Mouse (Mus musculus) intestine, embryonic 15.5 days (tissue): Measurements from ENCODE around the gene Trim30b. TPM values are rescaled to one million over a fixed set of nuclear protein-coding genes. Genes with fewer than 3 reads are reported as not detected.
A peak's percentile ranks its signal among the peaks of the same experiment; 100 is the strongest.
"Not testable (repeated sequence)": the region's sequence is repeated elsewhere in the genome, so short reads cannot be mapped to it uniquely, and the experiment has no call there.

ENCODE experiments used
- ATAC-seq: fragments of 200-750 bp; cut with Nextera tagmentation; 2 replicates; pipeline ENCODE4 v1.8.0; 2017; ENCODE audit warnings: moderate TSS enrichment, moderate library complexity
- H3K27ac ChIP-seq: fragments of 300-500 bp; sonication (generic); 2 replicates; pipeline ENCODE4 v1.5.1; 2015; ENCODE audit warnings: mild to moderate bottlenecking, inconsistent platforms
- H3K27me3 ChIP-seq: fragments of 300-500 bp; sonication (generic); replicated peaks from 2 replicates; pipeline ENCODE4 v1.6.1; 2015; ENCODE audit warnings: inconsistent platforms
- H3K36me3 ChIP-seq: fragments of 300-500 bp; sonication (generic); 2 replicates; pipeline ENCODE4 v1.6.1; 2015; ENCODE audit warnings: inconsistent platforms
- H3K4me1 ChIP-seq: fragments of 300-500 bp; sonication (generic); replicated peaks from 2 replicates; pipeline ENCODE4 v1.6.1; 2015; ENCODE audit warnings: inconsistent platforms
- H3K4me2 ChIP-seq: fragments of 300-500 bp; sonication (generic); replicated peaks from 2 replicates; pipeline ENCODE4 v1.6.1; 2015; ENCODE audit warnings: mild to moderate bottlenecking, inconsistent platforms
- H3K4me3 ChIP-seq: fragments of 300-500 bp; sonication (generic); replicated peaks from 2 replicates; pipeline ENCODE4 v1.5.1; 2015; ENCODE audit warnings: inconsistent platforms
- H3K9ac ChIP-seq: fragments of 300-500 bp; sonication (generic); 2 replicates; pipeline ENCODE4 v1.6.1; 2015; ENCODE audit warnings: inconsistent platforms
- H3K9me3 ChIP-seq: fragments of 300-500 bp; sonication (generic); 2 replicates; pipeline ENCODE4 v1.6.1; 2016; ENCODE audit warnings: inconsistent platforms
- WGBS: fragments of 180-500 bp; shearing (Covaris S2); methylation state at CpG from one replicate; pipeline ENCODE4 v1.1.7; 2015; 5-methylcytosine and 5-hydroxymethylcytosine counted together
- polyA plus RNA-seq: library from polyadenylated mRNA; unstranded; fragments of >200 nt; fragmentation: Nextera tagmentation; extraction: Ambion mirVana; gene quantifications from 2 replicates; pipeline ENCODE4 v1.2.1, GENCODE M21; 2015

Gene Trim30b
- 0.08 and 0.09 TPM in 2 replicates for polyA plus RNA-seq

DNA sequence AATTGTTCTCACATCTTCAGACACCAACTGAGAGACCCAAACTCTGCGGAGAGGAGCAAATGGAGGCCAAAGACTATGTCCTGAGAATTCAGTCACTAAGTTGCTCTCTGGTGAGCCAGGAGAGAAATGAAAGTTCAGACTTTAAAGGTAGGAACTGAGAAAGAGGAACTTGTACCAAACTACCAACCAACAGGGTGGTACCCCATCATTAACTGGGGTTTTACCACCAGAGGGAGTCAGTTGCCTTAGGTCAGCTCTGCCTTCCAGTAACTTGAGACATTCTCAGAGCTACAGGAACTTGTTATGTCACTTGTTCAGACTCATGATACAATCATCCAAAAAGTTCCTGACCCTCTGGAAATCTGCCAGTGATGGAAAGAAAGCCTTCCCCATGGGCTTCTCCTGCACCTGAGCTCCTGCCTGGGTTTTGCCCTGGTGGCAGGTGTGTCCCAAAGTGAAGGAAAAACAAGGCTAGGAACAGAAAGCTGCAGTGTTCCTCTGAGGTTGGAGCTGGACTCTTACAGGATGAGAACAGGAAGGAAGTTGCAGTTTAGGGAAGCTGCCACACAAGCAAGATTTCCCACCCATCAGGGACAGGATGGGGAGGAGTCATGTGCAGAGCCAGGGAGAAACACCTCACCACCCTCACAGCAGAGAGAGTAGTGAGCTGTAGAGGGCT is at the start of gene Trim30b:
Gene Trim30b, minus strand, starts transcription at position 149 of the 679 bp plus-strand sequence.
- no peak for ATAC-seq
- H3K9ac ChIP-seq, result no peak within 1 kb of the TSS
- H3K9me3 ChIP-seq, result no peaks in the 10 kb centered on the region
- H3K36me3 ChIP-seq, result no peaks in the 10 kb centered on the region
- H3K4me3 ChIP-seq, result no peak within 1 kb of the TSS
- no peaks in the 10 kb centered on the region for H3K27me3 ChIP-seq
- WGBS, result 72% methylated on average over 1 of the region's 1 CpGs
- H3K4me2 ChIP-seq, result no peak within 1 kb of the TSS
- H3K4me1 ChIP-seq, result no peaks in the 10 kb centered on the region
- no peak within 1 kb of the TSS for H3K27ac ChIP-seq

DNA sequence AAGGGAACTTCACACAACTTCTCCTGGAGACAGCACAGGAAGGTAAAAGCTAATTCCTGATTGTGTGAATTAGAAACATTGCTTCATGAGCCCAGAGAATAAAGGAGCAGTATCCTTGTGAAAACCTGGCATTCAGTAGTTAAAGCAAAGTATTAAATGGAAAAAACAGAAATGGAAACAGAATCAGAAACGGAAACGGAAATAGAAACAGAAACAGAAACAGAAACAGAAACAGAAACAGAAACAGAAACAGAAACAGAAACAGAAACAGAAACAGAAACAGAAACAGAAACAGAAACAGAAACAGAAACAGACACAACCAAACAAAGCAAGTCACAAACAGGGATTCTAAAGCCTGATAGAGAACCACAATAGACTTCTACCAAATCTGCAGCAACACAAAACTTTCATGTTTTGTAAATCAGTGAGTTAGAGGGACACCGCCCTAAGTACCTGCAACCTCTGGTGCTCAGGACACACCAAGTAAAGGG is 34.8 kb upstream of the Trim30b start:
- WGBS, result 89% methylated on average over 3 of the region's 3 CpGs
- no peaks in the 10 kb centered on the region for H3K9me3 ChIP-seq
- H3K27me3 ChIP-seq, result no peaks in the 10 kb centered on the region
- no peak overlapping the region for H3K27ac ChIP-seq
- no peaks in the 10 kb centered on the region for H3K36me3 ChIP-seq
- no peaks in the 10 kb centered on the region for H3K4me1 ChIP-seq
- ATAC-seq, result no peak
- H3K4me3 ChIP-seq, result no peak overlapping the region
- no peak overlapping the region for H3K9ac ChIP-seq
- no peak overlapping the region for H3K4me2 ChIP-seq

DNA sequence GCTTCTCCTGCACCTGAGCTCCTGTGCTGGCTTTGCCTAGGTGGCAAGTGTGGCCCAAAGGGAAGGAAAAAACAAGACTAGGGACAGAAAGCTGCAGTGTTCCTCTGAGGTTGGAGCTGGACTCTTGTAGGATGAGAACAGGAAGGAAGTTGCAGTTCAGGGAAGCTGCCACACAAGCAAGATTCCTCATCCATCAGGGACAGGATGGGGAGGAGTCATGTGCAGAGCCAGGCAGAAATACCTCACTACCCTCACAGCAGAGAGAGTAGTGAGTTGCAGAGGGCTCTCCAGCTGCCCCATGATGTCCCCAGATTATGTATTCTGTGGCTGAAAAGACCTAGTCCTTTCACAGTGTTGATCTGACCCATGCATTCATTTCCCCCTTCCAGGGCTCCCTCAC is 31.5 kb upstream of the Trim30b start:
- H3K4me1 ChIP-seq, result no peaks in the 10 kb centered on the region
- H3K9me3 ChIP-seq, result no peaks in the 10 kb centered on the region
- no peak overlapping the region for H3K27ac ChIP-seq
- H3K4me3 ChIP-seq, result no peak overlapping the region
- no peak overlapping the region for H3K9ac ChIP-seq
- no peak overlapping the region for H3K4me2 ChIP-seq
- H3K27me3 ChIP-seq, result no peaks in the 10 kb centered on the region
- no peaks in the 10 kb centered on the region for H3K36me3 ChIP-seq
- ATAC-seq, result no peak

DNA sequence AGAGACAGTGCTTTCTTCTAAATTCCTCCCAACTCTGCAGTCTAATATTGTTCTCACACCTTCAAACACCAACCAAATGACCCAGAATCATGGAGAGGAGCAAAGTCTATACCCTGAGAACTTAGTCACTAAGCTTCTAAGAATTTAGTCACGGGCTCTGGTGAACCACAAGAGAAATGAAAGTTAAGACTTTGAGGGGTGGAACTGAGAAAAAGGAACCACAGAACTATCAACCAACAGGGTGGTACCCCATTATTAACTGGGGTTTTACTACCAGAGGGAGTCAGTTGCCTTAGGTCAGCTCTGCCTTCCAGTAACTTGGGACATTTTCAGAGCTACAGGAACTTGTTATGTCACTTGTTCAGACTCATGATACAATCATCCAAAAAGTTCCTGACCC is 31.0 kb upstream of the Trim30b start, which contains the start of gene Trim30c:
Gene Trim30c, minus strand, starts transcription at position 140 of the 400 bp plus-strand sequence.
- H3K27me3 ChIP-seq, result no peaks in the 10 kb centered on the region
- no peaks in the 10 kb centered on the region for H3K36me3 ChIP-seq
- no peaks in the 10 kb centered on the region for H3K9me3 ChIP-seq
- 88% methylated on average over 1 of the region's 1 CpGs for WGBS
- no peak within 1 kb of the TSS for H3K4me3 ChIP-seq
- no peak for ATAC-seq
- no peak within 1 kb of the TSS for H3K27ac ChIP-seq
- no peaks in the 10 kb centered on the region for H3K4me1 ChIP-seq
- no peak within 1 kb of the TSS for H3K9ac ChIP-seq
- no peak within 1 kb of the TSS for H3K4me2 ChIP-seq

GRCm38 (mm10) chr7:104398492-104398891 is 28.8 kb upstream of the Trim30b start:
- 86% methylated on average over 1 of the region's 1 CpGs for WGBS
- H3K9me3 ChIP-seq, result no peaks in the 10 kb centered on the region
- no peaks in the 10 kb centered on the region for H3K27me3 ChIP-seq
- H3K36me3 ChIP-seq, result no peaks in the 10 kb centered on the region
- H3K4me2 ChIP-seq, result no peak overlapping the region
- no peaks in the 10 kb centered on the region for H3K4me1 ChIP-seq
- no peak overlapping the region for H3K9ac ChIP-seq
- no peak overlapping the region for H3K4me3 ChIP-seq
- ATAC-seq, result no peak
- no peak overlapping the region for H3K27ac ChIP-seq

DNA sequence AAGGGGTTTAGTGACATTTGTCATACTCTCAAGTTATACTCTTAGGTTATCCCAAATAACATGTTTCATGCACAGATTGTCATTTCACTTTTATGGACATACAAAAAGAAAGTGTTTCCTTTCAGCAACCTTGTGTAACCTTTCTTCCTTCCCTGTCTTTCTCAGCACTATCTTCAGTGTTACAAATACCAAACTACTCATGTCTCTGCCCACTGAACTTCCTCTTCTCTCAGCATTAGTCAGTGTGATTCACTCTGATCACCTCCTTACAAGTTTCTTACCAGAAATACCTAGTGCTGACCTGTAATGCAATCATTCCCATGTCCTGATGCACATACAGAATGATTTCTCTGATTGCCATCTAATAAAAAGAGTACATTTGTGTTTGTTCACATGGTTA is 3.3 kb downstream of the Trim30b start:
- Histone ChIP-seq H3K9ac (no peak overlapping the region), H3K4me3 (no peak overlapping the region), H3K4me2 (no peak overlapping the region), H3K9me3 (no peaks in the 10 kb centered on the region), H3K36me3 (no peaks in the 10 kb centered on the region), H3K27ac (no peak overlapping the region), H3K4me1 (no peaks in the 10 kb centered on the region), H3K27me3 (no peaks in the 10 kb centered on the region)
- ATAC-seq, result no peak

- no peak overlapping the region for H3K27ac ChIP-seq
- ATAC-seq, result no peak; the same call in 1 of the 2 replicates
- no peak overlapping the region for H3K9ac ChIP-seq
- no peaks in the 10 kb centered on the region for H3K4me1 ChIP-seq
- H3K4me2 ChIP-seq, result peak overlapping the region; percentile 52
- H3K36me3 ChIP-seq, result no peaks in the 10 kb centered on the region
- WGBS, result 65% methylated on average over 2 of the region's 2 CpGs
- H3K9me3 ChIP-seq, result no peaks in the 10 kb centered on the region
- H3K27me3 ChIP-seq, result no peaks in the 10 kb centered on the region
- H3K4me3 ChIP-seq, result peak overlapping the region; percentile 42
Measured at GRCm38 (mm10) chr7:104353600-104353967, 16.1 kb downstream of the Trim30b start.

DNA sequence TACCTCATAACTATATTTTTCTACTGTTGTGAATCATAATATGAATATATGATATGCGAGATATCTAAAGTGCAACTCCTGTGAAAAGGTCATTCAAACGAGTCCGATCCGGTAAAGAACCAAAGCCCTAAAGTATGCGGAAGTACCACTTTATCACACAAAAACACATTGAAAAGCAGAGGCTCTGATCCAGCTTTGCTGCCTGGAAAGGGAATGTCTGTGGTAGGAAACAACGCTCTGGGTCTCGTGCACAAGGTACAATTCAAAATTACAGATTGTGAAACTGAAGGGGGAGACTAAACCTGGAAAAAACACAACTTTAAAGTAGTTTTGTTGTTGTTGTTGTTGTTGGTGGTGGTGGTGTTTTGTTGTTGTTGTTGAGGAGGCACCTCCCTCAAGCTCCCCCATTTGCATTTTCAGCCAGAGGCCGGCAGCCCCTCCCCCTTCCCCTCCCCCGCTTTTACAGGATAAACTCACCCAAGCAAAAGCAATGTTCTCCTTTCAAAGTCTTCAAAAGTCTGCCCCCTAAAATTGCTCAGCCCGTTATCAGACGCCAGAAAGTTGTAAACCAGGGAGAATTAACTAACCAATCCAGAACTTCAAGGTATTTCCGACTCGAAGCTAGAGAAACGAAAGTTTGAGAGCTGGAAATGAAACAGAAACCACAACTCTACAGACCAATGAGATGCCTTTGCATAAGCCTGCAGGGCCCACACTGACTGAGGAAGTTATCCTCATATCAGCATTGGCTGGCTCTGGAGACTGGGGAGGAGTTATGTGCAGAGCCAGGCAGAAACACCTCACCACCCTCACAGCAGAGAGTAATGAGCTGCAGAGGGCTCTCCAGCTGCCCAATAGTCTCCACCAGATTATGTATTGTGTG is 16.7 kb downstream of the Trim30b start, which contains the start of gene Trim12c:
Gene Trim12c, minus strand, starts transcription at position 646 of the 883 bp plus-strand sequence.
- Histone ChIP-seq H3K4me1 (no peaks in the 10 kb centered on the region), H3K9me3 (no peaks in the 10 kb centered on the region), H3K27ac (no peak within 1 kb of the TSS), H3K36me3 (no peaks in the 10 kb centered on the region), H3K27me3 (no peaks in the 10 kb centered on the region), H3K9ac (no peak within 1 kb of the TSS), H3K4me2 (peak within 1 kb of the TSS; percentile 52), H3K4me3 (peak within 1 kb of the TSS; percentile 42)
- peak; percentile 100 for ATAC-seq
- 3% methylated on average over 14 of the region's 14 CpGs for WGBS

DNA sequence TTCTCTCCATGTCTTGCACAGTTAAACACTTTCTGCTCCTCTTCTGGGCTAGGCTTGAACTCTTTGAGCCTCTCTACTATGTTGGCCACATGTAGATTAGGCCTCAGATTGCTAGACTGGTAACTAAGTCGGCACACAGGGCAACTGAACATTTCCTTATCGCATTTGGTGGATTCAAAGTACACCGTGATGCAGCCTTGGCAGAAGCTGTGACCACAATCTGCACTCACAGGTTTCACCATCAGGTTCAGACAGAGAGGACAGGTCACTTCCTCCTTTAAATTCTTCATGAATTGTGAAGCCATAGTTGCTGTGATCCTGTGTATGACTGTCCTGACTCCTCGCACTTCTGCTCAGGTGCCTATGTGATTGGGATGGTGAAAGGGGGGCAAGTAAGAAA is 21.6 kb downstream of the Trim30b start:
- WGBS, result 88% methylated on average over 4 of the region's 4 CpGs
- H3K36me3 ChIP-seq, H3K4me3 ChIP-seq, H3K27ac ChIP-seq, H3K27me3 ChIP-seq, H3K9ac ChIP-seq, ATAC-seq, H3K4me2 ChIP-seq, H3K9me3 ChIP-seq, H3K4me1 ChIP-seq: not testable (repeated sequence)

DNA sequence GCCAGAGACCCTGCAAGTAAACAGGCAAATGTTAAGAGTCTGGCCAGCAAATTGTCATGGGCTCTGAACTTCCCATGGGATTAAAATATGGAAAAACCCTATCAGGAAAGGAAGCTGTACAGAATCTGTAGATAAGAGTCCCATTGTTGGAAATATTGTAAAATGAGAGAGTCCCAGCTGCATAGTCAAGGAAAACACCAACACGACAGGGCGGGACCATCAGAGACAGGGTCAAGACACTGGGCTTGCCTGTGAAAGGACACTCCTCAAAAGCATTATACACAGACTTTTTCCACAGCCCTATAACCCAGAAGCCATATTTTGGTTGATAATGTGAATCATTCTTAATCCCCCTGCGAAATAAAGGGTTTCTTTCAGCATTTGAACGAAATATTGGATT is 28.9 kb downstream of the Trim30b start:
- H3K9ac ChIP-seq, H3K36me3 ChIP-seq, H3K27ac ChIP-seq, H3K4me2 ChIP-seq, H3K27me3 ChIP-seq, H3K9me3 ChIP-seq, ATAC-seq, H3K4me1 ChIP-seq, H3K4me3 ChIP-seq: not testable (repeated sequence)
- 80% methylated on average over 4 of the region's 4 CpGs for WGBS

DNA sequence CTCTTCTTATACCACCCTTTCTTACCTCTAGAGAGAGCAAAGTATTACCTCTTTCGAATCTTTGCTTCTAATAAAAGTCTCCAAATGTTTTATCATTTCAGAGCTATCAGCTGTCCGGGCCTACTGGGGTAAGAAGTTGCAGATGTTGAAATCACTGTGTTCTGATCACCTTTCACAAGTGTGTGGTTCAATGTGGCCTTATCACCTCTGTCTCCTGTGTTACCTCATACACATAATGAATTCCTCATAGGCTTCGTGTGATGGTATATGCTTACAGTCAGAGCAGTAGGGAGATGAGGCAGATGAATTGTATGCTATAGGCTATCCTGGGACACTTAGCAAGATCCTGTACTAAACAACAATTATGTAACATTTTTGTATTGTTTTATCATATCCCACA is 34.1 kb downstream of the Trim30b start:
- not testable (repeated sequence) for H3K36me3 ChIP-seq, H3K4me2 ChIP-seq, H3K4me3 ChIP-seq, H3K9ac ChIP-seq, ATAC-seq, H3K4me1 ChIP-seq, H3K9me3 ChIP-seq, H3K27ac ChIP-seq, H3K27me3 ChIP-seq
- WGBS, result 79% methylated on average over 3 of the region's 3 CpGs

DNA sequence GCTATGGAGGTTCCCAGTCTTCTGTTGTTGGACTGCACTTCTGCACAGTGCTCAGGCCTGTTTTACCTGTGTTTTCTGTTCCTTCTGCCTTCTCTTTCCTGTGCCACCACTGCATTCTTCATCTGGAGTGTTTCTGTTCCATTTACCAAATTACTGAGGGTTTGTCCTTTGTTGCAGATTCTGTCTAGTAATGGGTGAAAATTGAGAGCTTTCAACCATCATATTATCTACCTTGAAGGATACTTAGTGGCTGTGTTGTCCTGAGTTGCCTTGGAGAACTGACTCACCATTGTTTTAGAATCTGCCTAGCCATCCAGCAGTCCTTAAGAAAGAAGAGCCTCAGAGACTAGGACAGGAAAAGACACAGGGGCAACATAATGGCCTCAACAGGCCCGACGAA is 40.5 kb downstream of the Trim30b start, which contains the start of gene Trim34b:
Gene Trim34b, plus strand, starts transcription at position 301 of the 400 bp plus-strand sequence.
- not testable (repeated sequence) for ATAC-seq, H3K4me3 ChIP-seq, H3K4me2 ChIP-seq, H3K27ac ChIP-seq, H3K4me1 ChIP-seq, H3K9ac ChIP-seq, H3K27me3 ChIP-seq, H3K9me3 ChIP-seq, H3K36me3 ChIP-seq
- WGBS, result 100% methylated on average over 2 of the region's 2 CpGs
